Mouse (Mus musculus) frontal cortex, adult (tissue): ENCODE data around the gene Ghsr.

Source experiments
- ATAC-seq: cut with Nextera tagmentation; 2 replicates; pipeline ENCODE4 v1.9.2; 2017; ENCODE audit warnings: mild to moderate bottlenecking, moderate library complexity, mixed read lengths; ENCODE audit not compliant: low TSS enrichment

Ghsr gene

DNA sequence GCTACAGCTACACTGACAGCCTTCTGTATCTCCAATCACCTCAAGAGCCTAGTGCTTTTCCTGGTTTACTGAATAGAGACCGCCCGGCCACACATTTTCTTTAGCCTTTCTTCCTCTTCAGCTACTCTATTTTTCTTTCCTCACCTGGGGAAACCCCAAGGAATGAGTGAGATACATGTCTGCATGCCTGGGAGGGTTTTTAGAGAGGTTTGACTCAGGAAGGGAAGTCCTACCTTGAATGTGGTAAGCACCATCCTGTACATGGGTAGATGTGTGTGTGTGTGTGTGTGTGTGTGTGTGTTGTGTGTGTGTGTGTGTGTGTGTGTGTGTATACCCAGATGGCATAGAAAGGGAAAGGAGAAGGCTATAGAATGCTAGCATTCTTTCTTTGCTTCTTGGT lies 40.1 kb downstream of the Ghsr start:
- ATAC-seq = no peak

DNA sequence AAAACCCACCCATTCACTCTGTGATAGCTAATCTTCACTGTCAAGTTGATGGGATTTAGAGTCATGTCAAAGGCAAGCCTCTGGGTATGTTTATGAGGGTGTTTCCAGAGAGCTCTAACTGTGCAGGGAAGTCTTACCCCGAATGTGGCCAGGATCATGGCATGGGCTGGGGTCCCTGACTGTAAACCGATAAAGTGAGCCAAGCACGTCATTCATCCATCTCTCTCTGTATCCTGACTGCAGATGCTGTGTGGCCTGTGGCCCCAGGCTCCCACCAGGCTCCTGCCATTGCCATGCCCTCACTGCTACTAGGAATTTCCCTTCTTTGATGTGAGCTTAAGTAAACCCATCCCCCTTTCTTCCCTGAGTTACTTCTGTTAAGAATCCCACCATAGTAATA lies 42.4 kb downstream of the Ghsr start:
- ATAC-seq = no peak

DNA sequence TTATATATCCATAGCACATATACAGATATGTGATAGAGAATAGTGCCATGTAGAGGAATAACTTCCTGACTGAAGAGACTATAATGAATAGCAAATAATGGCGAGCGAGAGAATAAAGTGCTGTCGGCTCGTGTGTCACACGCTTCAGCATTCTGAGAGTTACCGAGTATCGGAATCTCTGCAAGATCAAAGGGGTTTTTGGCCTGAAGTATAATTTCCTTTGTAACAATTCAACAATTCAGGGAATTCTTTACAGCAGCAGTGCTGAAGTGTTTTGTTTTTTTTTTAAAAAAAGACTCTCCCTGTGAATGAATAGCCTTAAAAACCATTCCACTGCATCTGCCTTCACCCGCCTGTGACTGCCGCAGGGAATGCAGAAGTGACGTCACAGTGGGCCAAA lies 45.6 kb downstream of the Ghsr start:
- no peak for ATAC-seq

DNA sequence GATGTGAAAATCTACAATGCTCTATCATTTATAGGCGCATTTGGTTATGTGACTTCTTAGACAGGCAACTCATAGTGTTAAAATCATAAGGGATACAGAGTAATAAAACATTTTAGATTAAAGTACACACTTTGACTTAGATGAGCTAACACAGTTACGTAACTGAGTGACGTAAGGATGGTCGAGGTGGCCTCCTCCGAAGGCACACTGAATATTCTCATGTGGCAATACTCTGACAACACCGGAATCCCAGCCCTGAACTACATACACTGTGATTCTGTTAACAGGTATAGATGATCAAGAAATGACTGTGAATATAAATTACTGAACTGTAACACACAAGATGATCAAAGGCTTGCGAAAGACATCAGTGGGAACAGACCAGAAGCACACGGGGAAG lies 47.5 kb downstream of the Ghsr start:
- ATAC-seq = no peak

DNA sequence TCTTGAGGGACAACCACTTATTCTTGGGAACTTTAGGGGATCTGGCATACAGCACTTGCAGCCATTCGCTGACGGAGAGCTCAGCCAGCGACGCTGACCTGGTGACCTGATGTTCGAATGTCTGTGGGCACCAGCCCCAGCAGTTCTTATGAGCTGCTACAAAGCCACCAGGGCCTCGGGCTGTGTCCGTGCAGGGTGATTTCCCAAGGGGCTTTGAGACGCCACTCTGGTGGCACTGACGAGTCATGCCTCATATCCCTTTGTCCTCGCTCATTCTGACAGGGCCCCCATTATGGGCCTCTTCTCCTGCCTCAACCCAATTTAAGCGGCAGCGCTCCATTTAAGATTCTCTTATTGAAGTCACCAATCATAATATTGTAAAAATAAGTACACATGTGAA lies 50.8 kb downstream of the Ghsr start:
- no peak for ATAC-seq

DNA sequence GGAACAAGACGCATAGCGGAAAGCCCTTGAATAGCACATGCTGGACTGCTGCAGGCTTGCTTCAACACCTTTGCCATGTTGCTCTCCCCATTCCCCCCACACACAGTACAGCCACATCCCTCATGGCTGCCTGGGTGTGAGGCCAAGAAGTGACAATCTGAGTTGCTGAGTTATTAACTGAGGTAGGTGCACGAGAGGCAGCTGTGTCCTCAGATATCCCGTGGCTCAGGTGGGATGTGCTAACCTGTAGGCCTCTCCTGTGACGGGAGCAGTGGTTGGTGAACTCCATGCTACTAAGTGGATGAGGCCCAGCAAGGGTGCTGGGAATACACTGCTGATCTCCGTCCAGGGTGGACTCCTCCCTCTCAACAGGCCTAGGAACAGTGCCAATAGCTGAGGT lies 51.4 kb downstream of the Ghsr start:
- no peak for ATAC-seq

DNA sequence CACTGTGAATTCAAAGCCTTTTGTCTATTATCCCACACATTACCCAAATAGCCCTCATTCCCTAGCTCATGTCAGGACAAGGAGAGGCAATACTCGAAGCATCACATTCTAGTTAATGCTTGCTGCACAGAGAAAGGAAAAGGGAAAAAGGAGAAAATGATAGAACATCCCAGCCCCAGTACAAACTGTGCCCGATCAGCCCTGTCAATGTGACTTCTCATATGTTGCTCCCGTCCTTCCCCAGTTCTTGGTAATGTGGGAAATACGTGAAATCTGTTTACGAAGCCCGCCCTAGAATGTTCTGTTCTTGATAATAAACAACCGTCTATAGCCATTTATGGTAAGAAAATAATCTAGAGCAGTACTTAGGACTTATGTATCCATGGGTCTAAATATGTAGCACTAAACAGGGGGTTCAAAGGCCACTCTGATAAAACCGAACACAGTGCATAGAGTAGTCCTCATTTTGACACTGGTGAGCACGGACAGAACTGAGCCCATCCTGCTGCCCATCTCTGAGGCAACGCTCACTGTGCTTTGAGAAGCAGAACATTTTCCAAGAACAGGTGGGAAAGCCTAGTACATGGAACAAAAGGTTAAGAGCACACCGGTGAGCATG lies 53.0 kb downstream of the Ghsr start:
- ATAC-seq = no peak

DNA sequence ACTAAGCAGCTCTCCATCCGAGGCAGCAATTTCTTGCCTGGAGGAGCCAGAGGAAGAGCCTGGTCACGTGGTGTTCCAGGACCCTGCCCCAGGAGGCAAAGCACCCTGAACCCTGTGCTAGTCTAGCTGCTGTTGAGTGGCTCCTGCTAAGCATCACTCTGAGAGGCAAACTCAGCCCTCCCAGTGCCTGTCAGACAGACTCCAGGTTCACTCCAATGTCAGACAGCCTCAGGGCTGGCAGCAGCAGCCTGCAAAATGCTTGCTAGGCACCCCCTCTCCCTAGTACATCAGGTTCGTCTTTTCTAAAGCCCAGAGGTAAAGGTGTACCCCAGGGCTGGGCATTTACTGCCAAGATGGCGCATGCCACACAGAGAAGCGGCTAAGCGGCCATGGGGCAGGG lies 56.3 kb downstream of the Ghsr start:
- ATAC-seq = no peak
